Mouse (Mus musculus): ENCODE results near the gene Arhgap27.
A peak's percentile ranks its signal among the peaks of the same experiment; 100 is the strongest.

The Arhgap27 gene

GRCm38 (mm10) chr11:103355251-103355650 is 8.2 kb downstream of the Arhgap27 start:
- DNase-seq: no peak

- no peak for DNase-seq
These were observed 9.5 kb downstream of the Arhgap27 start for GRCm38 (mm10) chr11:103354033-103354432.

GRCm38 (mm10) chr11:103352239-103352814 is 11.2 kb downstream of the Arhgap27 start:
- no peak for DNase-seq

- no peak for DNase-seq
These were observed 12.7 kb downstream of the Arhgap27 start for GRCm38 (mm10) chr11:103350711-103351315.

- DNase-seq: no peak
These were observed 13.8 kb downstream of the Arhgap27 start for GRCm38 (mm10) chr11:103349699-103350098.

GRCm38 (mm10) chr11:103346657-103347056 is 16.8 kb downstream of the Arhgap27 start:
- DNase-seq: no peak

- no peak for DNase-seq
These were observed 17.3 kb downstream of the Arhgap27 start for GRCm38 (mm10) chr11:103346236-103346635.

GRCm38 (mm10) chr11:103345408-103346091 is 17.9 kb downstream of the Arhgap27 start:
- DNase-seq: no peak

- no peak for DNase-seq
These were observed 18.8 kb downstream of the Arhgap27 start for GRCm38 (mm10) chr11:103344494-103345332.

GRCm38 (mm10) chr11:103343881-103344280 is 19.6 kb downstream of the Arhgap27 start:
- no peak for DNase-seq

GRCm38 (mm10) chr11:103343063-103343462 is 20.4 kb downstream of the Arhgap27 start:
- no peak for DNase-seq

GRCm38 (mm10) chr11:103340677-103341076 is 22.8 kb downstream of the Arhgap27 start:
- no peak for DNase-seq

GRCm38 (mm10) chr11:103340130-103340529 is 23.4 kb downstream of the Arhgap27 start:
- DNase-seq: no peak

- no peak for DNase-seq
These were observed 23.9 kb downstream of the Arhgap27 start for GRCm38 (mm10) chr11:103339414-103340119.

GRCm38 (mm10) chr11:103338671-103339070 is 24.8 kb downstream of the Arhgap27 start:
- no peak for DNase-seq

- no peak for DNase-seq
These were observed 25.4 kb downstream of the Arhgap27 start for GRCm38 (mm10) chr11:103338119-103338518.

- no peak for DNase-seq
These were observed 26.3 kb downstream of the Arhgap27 start for GRCm38 (mm10) chr11:103337180-103337579.

GRCm38 (mm10) chr11:103335561-103335960 is 27.9 kb downstream of the Arhgap27 start:
- no peak for DNase-seq

- no peak for DNase-seq
These were observed 28.6 kb downstream of the Arhgap27 start for GRCm38 (mm10) chr11:103334925-103335324.

GRCm38 (mm10) chr11:103333719-103334398 is 29.6 kb downstream of the Arhgap27 start:
- DNase-seq: peak; percentile 75

GRCm38 (mm10) chr11:103332890-103333651 is 30.4 kb downstream of the Arhgap27 start:
- peak; percentile 55 for DNase-seq
